Mouse (Mus musculus) spleen, postnatal 36 days (tissue): ENCODE data around the gene Gfra1.

Experiments used
- DNase-seq, 2 experiments: peaks; one replicate each; pipeline ENCODE4 v3.0.0; 2022; ENCODE audit warnings: low spot score in 2 of 2, mixed read lengths in 1 of 2

The Gfra1 gene

DNA sequence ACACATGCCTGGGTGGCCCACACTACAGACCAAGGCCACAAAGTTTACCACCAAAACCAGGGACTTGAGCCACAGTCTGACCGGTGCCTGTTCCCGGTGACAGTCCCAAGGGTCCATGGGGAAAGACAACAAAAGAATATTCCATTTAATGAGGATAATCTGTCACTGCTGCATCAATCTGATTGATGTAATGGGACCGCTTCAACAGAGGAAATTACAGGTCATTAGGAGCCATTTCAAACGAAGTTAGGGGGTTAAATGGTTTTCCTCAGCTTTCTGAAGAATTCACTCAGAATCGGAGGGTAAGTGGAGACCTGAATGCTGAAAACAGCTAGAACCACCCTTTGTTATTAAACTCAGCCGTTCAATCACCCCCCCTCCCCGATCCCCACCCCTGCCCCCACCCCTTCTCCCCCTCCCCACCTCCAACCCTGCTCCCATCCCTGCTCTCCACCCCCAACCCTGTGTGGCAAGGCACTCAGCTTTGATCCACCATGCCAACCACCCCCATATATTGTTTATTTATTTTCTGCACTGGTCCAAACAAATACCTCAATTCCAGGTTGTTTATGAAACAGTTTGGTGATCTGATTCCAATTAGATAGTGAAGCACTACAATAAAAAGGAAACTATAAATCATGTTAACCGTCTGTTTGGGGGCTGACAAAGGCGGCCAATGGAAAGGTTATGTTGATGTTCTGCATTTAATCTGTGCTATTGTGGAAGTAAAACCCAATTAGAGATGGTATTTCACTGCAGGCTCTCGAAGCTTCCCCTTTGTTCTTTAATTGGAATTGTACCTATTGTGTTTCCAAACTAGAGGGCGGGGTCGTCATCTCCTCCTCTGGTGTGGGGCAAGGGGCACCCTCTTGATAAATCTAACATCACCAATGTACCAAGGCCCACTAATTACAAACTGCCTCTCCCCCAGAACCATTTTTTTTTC is 119.9 kb downstream of the Gfra1 start:
- DNase-seq: no peak

DNA sequence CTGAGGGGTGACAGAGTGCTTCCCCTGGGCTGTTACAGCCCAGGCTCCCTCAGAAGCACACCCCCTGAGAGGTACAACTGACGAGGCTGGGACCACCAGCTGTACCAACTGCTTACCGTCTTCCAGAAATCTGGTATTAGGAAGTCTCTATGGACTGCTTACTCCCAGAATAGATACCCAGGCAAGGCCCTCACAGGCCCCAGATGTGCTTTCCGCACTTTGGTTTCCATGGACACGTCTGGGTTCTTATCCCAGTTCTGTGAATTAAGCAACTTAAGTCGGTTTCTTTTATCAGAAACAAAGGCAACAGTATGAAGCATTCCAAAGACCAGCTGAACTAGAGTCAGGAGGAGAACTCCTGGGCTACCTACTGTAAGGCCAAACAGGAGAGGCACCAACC is 126.4 kb downstream of the Gfra1 start:
- DNase-seq: no peak

DNA sequence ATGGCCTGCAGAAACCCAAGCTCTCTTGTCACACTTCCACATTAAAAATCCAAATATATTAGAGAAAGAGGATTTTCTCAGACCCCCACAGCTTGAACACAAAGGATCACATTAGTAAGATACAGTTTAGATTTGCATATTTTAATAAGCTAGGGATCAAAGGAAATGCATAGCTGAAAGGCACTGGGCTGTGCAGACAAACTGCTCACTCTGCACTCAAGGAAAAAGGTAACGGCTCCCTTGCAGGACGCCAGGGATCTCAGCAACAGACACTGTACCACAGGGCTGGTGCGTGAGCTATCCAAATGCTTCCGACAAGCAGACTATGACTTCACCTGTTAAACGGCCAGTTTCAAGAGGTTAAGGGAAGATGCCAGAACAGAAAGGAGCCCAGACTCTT is 127.7 kb downstream of the Gfra1 start:
- DNase-seq: no peak

GRCm38 (mm10) chr19:58316474-58316873 is 139.2 kb downstream of the Gfra1 start:
- DNase-seq: no peak

GRCm38 (mm10) chr19:58315681-58316080 is 140.0 kb downstream of the Gfra1 start:
- DNase-seq: no peak

GRCm38 (mm10) chr19:58314631-58315030 is 141.1 kb downstream of the Gfra1 start:
- DNase-seq: no peak

DNA sequence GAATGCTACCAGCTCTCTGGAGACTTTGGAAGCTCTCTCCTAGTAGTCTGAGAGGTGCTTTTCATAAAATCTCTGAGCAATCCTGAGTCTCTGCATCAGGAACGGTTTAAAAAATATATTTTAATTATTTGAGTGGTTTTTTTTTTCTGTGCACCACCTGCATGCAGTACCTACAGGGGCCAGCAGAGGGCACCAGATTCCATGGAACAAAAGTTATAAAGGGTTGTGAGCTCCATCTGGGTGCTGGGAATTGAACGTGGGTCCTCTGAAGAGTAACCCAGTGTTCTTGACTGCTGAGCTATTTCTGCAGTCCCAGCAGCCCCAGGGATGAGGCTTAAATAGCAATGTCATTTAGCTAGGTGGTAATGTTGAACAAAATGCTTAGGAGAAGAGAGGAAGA is 141.9 kb downstream of the Gfra1 start:
- DNase-seq: no peak

DNA sequence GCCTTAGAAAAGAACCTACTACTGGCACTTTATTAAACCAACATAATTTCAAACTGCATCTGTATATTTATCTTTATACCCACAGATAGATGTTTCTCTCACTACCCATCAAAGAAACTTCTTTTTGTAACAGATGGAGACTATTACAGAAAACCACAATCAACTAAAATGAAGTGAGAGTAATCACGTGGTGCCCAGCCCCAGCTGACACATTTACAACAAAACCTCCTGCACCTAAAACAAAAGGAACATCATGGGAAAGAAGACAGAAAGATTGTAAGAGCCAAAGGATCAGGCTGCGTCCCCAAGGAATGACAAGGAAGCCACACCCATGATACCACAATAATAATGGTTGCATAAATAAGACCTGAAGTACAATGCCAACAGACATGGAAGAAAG is 143.2 kb downstream of the Gfra1 start:
- no peak for DNase-seq

DNA sequence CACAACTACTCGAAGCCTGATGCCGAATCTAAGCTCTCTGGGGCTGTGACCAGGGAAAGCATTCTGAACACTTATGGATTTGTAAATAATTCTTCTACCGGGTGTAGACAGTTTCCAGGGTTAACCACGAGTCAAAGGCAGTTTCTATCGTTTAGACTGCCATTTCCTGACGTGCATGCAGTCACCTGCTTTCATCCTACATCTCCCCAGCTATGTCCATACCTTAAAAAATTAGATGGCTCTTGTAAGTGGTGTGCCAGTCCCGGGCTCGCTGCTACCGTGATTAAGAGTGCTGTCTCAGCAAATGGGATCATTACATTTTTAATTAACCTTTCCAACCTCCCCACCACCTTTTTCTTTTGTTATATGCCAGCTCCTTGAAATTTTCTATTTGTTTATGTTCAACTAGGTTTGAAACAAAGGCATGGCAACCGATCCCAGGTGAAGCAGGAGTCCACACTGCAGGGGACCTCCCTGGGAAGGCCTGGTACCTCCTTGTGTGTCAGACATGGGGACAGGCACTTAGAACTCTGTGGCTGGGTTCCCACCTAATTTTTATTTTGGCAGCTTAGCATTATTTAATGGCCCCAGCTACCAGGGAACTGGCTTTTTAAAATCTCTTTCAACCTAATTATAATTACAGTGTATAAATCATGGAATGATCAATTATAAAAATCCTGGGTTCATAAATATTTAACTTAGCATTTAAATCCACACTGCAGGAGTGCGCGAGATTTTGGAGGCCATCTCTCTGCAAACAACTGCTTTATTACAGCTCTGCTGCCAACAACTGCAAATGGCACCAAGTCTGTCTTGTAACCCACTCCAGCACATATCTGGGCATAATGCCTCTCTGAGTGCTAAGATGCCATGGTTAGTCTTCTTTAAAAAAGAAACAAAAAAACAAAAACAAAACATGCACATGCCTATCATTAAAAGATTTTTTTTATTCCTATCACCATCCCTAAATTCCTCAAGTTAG is 145.1 kb downstream of the Gfra1 start:
- no peak for DNase-seq

- DNase-seq: no peak
These were observed 146.0 kb downstream of the Gfra1 start for GRCm38 (mm10) chr19:58309620-58310275.

- DNase-seq: no peak
These were observed 154.6 kb downstream of the Gfra1 start for GRCm38 (mm10) chr19:58301105-58301504.

DNA sequence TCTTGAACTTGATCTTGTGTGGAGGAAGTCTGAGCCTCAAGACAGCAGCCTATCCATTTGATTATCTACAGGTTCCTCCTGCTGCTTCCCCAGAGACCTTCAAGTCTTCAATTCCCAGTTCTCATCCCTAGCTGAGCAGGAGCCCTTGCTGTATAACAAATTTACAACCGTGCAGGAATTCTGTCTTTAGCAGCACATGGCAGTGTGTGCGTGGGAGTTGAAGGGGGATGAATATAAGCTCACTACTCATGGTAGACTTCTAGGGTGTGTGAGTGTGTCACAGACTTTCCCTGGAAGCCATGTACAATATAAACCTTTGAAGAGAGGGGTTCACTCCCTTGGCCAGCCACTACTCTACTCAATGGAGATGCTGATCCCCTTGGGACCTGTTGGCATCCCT is 157.8 kb downstream of the Gfra1 start:
- DNase-seq: no peak

- peak in 1 of 2 experiments; percentile 10 for DNase-seq
These were observed 158.9 kb downstream of the Gfra1 start for GRCm38 (mm10) chr19:58296842-58297190.

- DNase-seq: no peak
These were observed 159.5 kb downstream of the Gfra1 start for GRCm38 (mm10) chr19:58295986-58296841.

DNA sequence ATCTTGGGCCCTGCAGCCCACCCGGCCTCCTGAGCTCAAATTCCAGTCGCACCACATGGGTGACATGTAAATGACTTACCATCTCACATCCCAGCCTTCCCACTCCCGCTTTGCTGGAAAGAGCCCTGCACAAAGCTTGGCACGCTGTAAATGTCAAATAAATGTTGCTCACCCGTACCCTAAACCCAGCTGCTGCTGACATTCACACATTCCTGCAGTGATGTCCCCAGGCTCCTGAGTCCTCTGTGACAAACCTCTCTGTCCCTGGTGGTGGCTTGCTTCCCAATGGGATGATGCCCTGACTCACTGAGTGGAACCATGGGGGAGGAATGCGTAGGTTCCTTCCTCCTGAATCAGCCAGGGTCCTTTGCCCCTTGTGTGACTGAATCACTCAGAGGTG is 167.6 kb downstream of the Gfra1 start:
- no peak for DNase-seq

DNA sequence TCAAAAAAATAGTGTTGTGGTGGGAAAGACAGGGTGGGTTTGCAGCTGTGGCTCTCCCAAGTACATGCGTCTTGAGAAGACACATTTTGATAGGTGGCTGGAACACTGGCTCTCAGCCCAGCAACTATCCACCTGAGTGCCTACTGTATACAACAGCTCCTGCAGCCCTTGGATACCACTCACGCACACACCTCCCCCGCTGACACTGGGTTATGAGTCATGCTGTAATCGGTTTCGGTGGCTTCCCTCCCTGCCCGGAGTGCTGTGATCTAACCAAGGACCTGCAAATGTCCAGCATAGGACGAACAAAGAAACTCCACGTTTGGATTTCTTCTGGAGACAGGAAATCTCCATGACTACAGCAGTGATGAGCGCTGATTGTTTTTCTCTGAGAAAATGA is 180.4 kb downstream of the Gfra1 start:
- no peak for DNase-seq

- DNase-seq: no peak
These were observed 183.9 kb downstream of the Gfra1 start for GRCm38 (mm10) chr19:58271815-58272214.

- DNase-seq: no peak
These were observed 184.9 kb downstream of the Gfra1 start for GRCm38 (mm10) chr19:58270778-58271177.

DNA sequence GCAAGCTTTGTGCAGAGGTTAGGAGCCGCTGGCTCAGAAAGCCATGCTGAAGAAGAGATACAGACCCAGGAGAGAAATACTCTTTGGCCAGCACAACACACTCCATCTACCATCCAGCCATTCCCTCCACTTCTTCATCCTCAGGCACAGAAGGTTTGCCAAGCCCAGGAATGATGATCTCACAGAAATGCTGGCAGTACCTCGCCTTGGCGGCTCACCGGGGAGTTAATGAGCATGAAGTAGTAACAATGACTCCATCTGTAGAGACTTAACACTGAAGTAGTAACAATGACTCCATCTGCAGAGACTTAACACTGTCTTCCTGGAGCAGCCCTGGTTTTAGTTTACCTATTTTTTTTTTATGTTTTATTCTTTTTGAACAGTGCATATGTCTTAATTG is 187.2 kb downstream of the Gfra1 start:
- no peak for DNase-seq

DNA sequence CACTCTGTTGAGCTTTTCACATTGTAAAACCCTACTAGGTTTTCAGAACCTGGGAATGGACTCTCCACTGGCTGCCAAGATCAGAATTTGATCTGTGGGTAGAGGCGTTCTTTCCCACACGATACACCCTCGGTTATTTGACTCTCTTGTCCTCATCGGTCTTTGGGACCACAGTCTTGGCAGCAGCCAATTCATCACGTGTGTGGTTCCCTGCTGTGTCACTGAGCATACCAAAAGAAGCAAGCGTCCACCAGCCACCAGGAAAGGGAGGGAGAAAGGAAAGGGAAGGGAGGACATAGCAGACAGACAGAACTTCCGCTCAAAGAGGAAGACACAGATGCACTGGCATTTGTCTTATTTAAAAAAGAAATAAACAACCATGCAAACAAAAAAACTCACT is 189.1 kb downstream of the Gfra1 start:
- DNase-seq: no peak

- DNase-seq: no peak
These were observed 194.8 kb downstream of the Gfra1 start for GRCm38 (mm10) chr19:58260934-58261333.
